Mouse (Mus musculus): ENCODE results near the gene Gpr108. TPM values are rescaled to one million over a fixed set of nuclear protein-coding genes. Genes with fewer than 3 reads are reported as not detected.

Gpr108 gene
- polyA plus RNA-seq, 1 experiment: 14.2 TPM

GRCm38 (mm10) chr17:57264972-57265945, 17.0 kb upstream of the Gpr108 start:
- no peak overlapping the region for H3K27ac ChIP-seq (ENCODE audit: insufficient read depth, low read length)
- H3K9ac ChIP-seq (ENCODE audit: low read depth, poor library complexity, severe bottlenecking): no peak overlapping the region
- no peak overlapping the region for H3K4me3 ChIP-seq (ENCODE audit: low read depth, low read length)

GRCm38 (mm10) chr17:57264164-57264563, 15.9 kb upstream of the Gpr108 start:
- Histone ChIP-seq H3K27ac (ENCODE audit: insufficient read depth, low read length) (no peak overlapping the region), H3K4me1 (ENCODE audit: control insufficient read depth, insufficient read depth, low read length) (peaks cover 12% of the 10 kb centered on the region), H3K4me3 (ENCODE audit: low read depth, low read length) (no peak overlapping the region), H3K27me3 (ENCODE audit: control insufficient read depth, insufficient read depth, low read length, poor library complexity, severe bottlenecking) (no peaks in the 10 kb centered on the region), H3K36me3 (ENCODE audit: control insufficient read depth, insufficient read depth, low read length, poor library complexity, severe bottlenecking) (peaks cover 27% of the 10 kb centered on the region), H3K9ac (ENCODE audit: low read depth, poor library complexity, severe bottlenecking) (no peak overlapping the region), H3K9me3 (replicated peaks; ENCODE audit: control insufficient read depth, insufficient read depth, low read length, poor library complexity, severe bottlenecking) (no peaks in the 10 kb centered on the region)
- TF ChIP-seq CTCF (IDR thresholded peaks at IDR 0.05; ENCODE audit: low read depth, low read length) (no peak), EP300 (IDR thresholded peaks at IDR 0.05; ENCODE audit: insufficient read depth, low read depth, low read length) (no peak), POLR2A (IDR thresholded peaks at IDR 0.05; ENCODE audit: insufficient read depth, low read length) (no peak)

More at GRCm38 (mm10) chr17:57264972-57265945, 17.0 kb upstream of the Gpr108 start:
- Histone ChIP-seq H3K9me3 (replicated peaks; ENCODE audit: control insufficient read depth, insufficient read depth, low read length, poor library complexity, severe bottlenecking) (no peaks in the 10 kb centered on the region), H3K4me1 (ENCODE audit: control insufficient read depth, insufficient read depth, low read length) (peaks cover 12% of the 10 kb centered on the region), H3K27me3 (ENCODE audit: control insufficient read depth, insufficient read depth, low read length, poor library complexity, severe bottlenecking) (no peaks in the 10 kb centered on the region), H3K36me3 (ENCODE audit: control insufficient read depth, insufficient read depth, low read length, poor library complexity, severe bottlenecking) (peaks cover 17% of the 10 kb centered on the region)
- no peak for TF ChIP-seq EP300 (IDR thresholded peaks at IDR 0.05; ENCODE audit: insufficient read depth, low read depth, low read length)
- TF ChIP-seq CTCF (IDR thresholded peaks at IDR 0.05; ENCODE audit: low read depth, low read length): no peak
- TF ChIP-seq POLR2A (IDR thresholded peaks at IDR 0.05; ENCODE audit: insufficient read depth, low read length): no peak

- Histone ChIP-seq H3K9me3 (replicated peaks; ENCODE audit: control insufficient read depth, insufficient read depth, low read length, poor library complexity, severe bottlenecking) (no peaks in the 10 kb centered on the region), H3K27ac (ENCODE audit: insufficient read depth, low read length) (no peak overlapping the region), H3K36me3 (ENCODE audit: control insufficient read depth, insufficient read depth, low read length, poor library complexity, severe bottlenecking) (peaks cover 32% of the 10 kb centered on the region), H3K4me3 (ENCODE audit: low read depth, low read length) (no peak overlapping the region), H3K9ac (ENCODE audit: low read depth, poor library complexity, severe bottlenecking) (no peak overlapping the region), H3K4me1 (ENCODE audit: control insufficient read depth, insufficient read depth, low read length) (peaks cover 12% of the 10 kb centered on the region), H3K27me3 (ENCODE audit: control insufficient read depth, insufficient read depth, low read length, poor library complexity, severe bottlenecking) (no peaks in the 10 kb centered on the region)
- TF ChIP-seq CTCF (IDR thresholded peaks at IDR 0.05; ENCODE audit: low read depth, low read length): no peak
- TF ChIP-seq EP300 (IDR thresholded peaks at IDR 0.05; ENCODE audit: insufficient read depth, low read depth, low read length): no peak
- no peak for TF ChIP-seq POLR2A (IDR thresholded peaks at IDR 0.05; ENCODE audit: insufficient read depth, low read length)
Measured at GRCm38 (mm10) chr17:57262901-57263550, 14.8 kb upstream of the Gpr108 start.

GRCm38 (mm10) chr17:57261796-57262195, 13.6 kb upstream of the Gpr108 start:
- Histone ChIP-seq H3K4me1 (ENCODE audit: control insufficient read depth, insufficient read depth, low read length) (peaks cover 12% of the 10 kb centered on the region), H3K27ac (ENCODE audit: insufficient read depth, low read length) (no peak overlapping the region), H3K36me3 (ENCODE audit: control insufficient read depth, insufficient read depth, low read length, poor library complexity, severe bottlenecking) (peaks cover 41% of the 10 kb centered on the region), H3K27me3 (ENCODE audit: control insufficient read depth, insufficient read depth, low read length, poor library complexity, severe bottlenecking) (no peaks in the 10 kb centered on the region), H3K9me3 (replicated peaks; ENCODE audit: control insufficient read depth, insufficient read depth, low read length, poor library complexity, severe bottlenecking) (no peaks in the 10 kb centered on the region), H3K4me3 (ENCODE audit: low read depth, low read length) (no peak overlapping the region), H3K9ac (ENCODE audit: low read depth, poor library complexity, severe bottlenecking) (no peak overlapping the region)
- TF ChIP-seq EP300 (IDR thresholded peaks at IDR 0.05; ENCODE audit: insufficient read depth, low read depth, low read length): no peak
- TF ChIP-seq POLR2A (IDR thresholded peaks at IDR 0.05; ENCODE audit: insufficient read depth, low read length): no peak
- no peak for TF ChIP-seq CTCF (IDR thresholded peaks at IDR 0.05; ENCODE audit: low read depth, low read length)

- Histone ChIP-seq H3K9ac (ENCODE audit: low read depth, poor library complexity, severe bottlenecking) (no peak overlapping the region), H3K9me3 (replicated peaks; ENCODE audit: control insufficient read depth, insufficient read depth, low read length, poor library complexity, severe bottlenecking) (no peaks in the 10 kb centered on the region), H3K4me1 (ENCODE audit: control insufficient read depth, insufficient read depth, low read length) (peaks cover 12% of the 10 kb centered on the region), H3K27ac (ENCODE audit: insufficient read depth, low read length) (no peak overlapping the region), H3K36me3 (ENCODE audit: control insufficient read depth, insufficient read depth, low read length, poor library complexity, severe bottlenecking) (peaks cover 44% of the 10 kb centered on the region), H3K4me3 (ENCODE audit: low read depth, low read length) (no peak overlapping the region), H3K27me3 (ENCODE audit: control insufficient read depth, insufficient read depth, low read length, poor library complexity, severe bottlenecking) (no peaks in the 10 kb centered on the region)
- TF ChIP-seq EP300 (IDR thresholded peaks at IDR 0.05; ENCODE audit: insufficient read depth, low read depth, low read length) (no peak), CTCF (IDR thresholded peaks at IDR 0.05; ENCODE audit: low read depth, low read length) (no peak), POLR2A (IDR thresholded peaks at IDR 0.05; ENCODE audit: insufficient read depth, low read length) (no peak)
Measured at GRCm38 (mm10) chr17:57261286-57261685, 13.0 kb upstream of the Gpr108 start.

Measured in ES-Bruce4 (cell line).